Mouse (Mus musculus) ES-CJ7 (cell line): ENCODE data around the gene Klhdc8a.
A peak's percentile ranks its signal among the peaks of the same experiment; 100 is the strongest.

Experiments
- DNase-seq: peaks from one replicate; pipeline ENCODE4 v3.0.0; 2011; ENCODE audit warnings: low read depth, low spot score

Klhdc8a gene

GRCm38 (mm10) chr1:132290921-132291675 is 7.3 kb upstream of the Klhdc8a start:
- peak; percentile 88 for DNase-seq

DNA sequence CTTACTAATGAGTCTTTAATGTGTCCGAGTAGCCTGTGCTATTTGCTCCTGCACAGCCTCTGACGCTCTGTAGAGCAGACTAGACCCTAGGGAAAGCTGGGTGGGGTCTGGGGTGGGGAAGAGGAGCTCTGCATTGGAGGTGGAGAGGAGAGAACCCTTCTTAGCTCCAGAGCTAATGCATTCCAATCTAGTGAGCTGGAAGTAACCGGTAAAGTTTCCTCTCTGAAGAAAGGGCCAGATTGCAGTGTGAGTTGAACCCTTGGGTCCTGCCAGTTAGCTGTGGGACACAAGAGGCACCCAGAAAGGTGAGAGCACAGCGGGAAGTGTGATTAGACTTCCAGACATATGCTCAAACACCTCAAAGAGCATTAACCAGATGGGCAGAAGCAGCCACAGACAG is 6.7 kb upstream of the Klhdc8a start:
- DNase-seq, result peak; percentile 50

GRCm38 (mm10) chr1:132292318-132293129 is 5.9 kb upstream of the Klhdc8a start:
- peak; percentile 86 for DNase-seq

DNA sequence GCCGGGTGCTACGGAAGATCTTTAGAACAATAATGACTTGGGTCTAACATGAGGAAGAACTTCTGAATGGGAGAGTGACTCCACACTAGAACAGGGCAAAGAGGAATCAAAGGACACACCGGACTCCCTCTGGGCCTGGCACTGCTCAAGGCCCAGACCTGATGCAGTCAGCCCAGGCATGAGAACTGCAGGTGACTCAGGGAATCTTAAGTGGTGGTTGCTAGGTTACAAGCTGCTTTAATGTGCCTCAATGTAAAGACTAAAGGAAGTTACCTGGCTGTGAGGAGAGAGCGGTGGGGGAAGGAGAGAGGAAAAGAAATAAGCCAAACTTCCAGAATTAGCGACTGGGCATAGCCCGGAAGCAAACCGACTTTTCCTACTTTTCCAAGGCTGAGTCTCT is 2.9 kb upstream of the Klhdc8a start:
- DNase-seq, result no peak

DNA sequence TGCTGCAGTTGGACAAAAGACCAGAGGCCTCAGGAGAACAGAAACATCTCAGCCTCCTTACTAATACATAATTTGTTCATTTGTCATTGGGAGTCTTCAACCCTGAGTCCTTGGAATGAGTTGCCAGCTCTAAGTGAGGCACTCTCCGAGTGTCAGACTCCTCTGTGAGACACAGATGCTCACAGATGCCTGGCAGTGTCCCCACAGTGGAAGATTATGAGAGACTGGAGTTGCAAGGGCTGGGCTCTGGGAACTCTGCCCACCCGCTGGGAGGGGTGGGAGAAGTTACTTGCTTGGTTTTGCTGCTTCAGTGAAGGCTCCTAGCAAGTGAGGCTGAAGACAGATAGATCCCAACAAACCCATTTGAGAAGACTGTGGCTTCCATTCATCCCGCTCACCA is 2.4 kb upstream of the Klhdc8a start:
- no peak for DNase-seq

DNA sequence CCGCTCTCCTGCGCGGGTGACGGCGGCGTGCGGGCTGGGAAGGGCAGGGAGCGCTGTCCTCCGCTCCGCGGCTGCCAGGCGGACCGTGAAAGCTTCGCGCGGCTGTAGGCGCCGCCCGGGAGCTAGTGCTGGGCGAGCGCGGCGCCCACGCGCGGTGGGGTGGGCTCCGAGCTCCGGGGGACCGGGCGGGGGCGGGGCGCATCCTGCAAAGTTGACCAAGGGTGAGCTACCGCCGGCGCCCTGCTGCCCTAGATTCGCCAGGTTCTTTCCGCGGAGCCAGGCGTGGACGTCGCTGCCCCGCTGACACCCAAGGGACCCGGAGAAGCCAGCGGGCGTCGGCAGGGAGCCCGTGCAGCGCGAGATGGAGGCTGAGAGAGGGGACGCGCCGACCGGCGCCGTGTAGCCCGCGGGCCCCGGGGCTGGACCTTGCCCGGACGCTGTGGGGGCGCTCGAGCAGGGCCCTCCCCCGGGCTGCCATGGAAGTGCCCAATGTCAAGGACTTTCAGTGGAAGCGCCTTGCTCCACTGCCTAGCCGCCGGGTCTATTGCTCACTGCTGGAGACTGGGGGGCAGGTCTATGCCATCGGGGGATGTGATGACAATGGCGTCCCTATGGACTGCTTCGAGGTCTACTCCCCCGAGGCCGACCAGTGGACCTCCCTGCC is 507 bp downstream of the Klhdc8a start:
- DNase-seq, result no peak

DNA sequence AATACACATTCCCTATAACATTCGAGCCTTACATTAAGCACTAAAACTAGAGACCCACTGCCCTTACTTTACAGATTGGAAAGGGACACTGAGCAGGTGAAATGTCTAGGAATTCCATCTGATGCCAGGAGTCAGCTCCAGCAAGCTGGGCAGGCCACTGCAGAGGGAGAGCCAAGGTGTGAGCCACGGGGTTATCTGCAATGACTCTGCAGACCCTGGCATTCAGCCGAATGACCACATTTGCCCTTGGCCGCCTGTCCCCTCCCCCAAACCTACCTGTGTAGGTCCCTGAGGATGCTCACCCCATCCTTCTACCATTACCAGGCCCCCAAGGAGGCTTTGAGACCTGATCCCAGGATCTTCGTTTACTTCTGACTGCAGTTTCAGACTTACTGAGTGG is 1.3 kb downstream of the Klhdc8a start:
- no peak for DNase-seq

- DNase-seq, result no peak
Measured at GRCm38 (mm10) chr1:132301242-132301641, 2.8 kb downstream of the Klhdc8a start.

DNA sequence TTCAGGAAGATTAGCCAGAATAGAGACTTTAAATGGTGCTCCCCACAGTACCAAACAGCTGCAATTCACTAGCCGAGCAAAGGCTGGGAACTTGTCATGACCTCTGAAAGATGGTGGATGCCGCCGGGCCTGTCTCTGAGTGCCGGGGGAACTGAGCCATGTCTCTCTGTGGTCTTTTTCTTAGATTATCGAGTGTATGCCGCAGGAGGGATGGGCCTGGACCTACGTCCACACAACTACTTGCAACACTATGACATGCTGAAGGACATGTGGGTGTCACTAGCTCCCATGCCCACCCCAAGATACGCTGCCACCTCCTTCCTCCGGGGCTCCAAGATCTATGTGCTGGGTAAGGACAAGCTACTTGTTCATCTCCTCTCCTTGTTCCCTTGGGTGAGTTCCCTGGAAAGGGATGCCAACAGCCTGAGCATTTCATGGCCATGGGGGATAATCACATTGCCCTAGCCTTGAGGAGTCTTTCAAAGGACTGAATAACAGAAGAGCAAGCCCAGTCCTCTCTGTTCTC is 4.0 kb downstream of the Klhdc8a start:
- DNase-seq, result no peak

DNA sequence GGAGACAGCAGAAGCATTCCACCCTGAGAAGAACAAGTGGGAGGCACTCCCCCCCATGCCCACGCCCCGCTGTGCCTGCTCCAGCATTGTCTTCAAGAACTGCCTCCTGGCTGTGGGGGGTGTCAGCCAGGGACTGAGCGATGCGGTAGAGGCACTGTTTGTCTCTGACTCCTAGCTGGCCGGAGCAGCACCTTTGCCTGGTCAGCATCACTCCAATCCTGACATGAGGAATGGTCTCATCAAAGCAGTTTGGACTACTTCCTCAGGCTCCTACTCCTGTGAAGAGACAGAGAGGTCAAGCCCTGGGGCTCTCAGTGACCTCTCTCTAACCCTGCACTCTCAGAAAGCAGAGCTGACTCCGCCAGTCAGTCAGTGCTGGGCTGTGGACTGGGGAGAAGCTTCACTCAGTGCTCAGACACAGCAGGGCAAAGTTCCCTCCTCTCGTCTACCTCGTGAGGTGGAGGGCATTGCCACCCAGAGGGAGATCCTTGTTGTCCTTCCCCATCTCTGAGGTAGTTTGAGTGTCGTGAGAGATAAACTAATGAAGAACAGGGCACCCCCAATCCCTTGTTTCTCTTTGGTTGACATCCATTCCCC is 6.3 kb downstream of the Klhdc8a start:
- no peak for DNase-seq

GRCm38 (mm10) chr1:132306160-132306559 is 7.7 kb downstream of the Klhdc8a start:
- DNase-seq, result peak; percentile 80

GRCm38 (mm10) chr1:132306808-132307207 is 8.4 kb downstream of the Klhdc8a start:
- DNase-seq, result peak; percentile 66

DNA sequence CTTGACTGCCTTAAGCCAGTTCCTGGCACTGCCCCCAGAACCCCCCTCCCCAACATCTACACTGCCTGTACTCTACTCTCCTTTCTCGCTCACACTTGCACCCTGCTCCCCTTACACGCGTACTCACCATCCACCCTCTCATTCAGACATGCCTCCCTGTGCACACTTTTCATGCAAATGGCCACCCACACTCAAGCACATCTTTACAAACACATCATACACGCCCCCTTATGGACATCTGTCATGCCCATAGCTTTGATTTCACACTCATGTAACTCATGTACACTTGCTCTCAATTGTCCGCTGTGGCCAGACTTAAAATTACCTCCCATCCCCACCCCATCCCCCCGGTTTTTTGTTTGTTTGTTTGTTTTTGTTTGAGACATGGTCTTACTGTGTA is 9.5 kb downstream of the Klhdc8a start:
- no peak for DNase-seq

DNA sequence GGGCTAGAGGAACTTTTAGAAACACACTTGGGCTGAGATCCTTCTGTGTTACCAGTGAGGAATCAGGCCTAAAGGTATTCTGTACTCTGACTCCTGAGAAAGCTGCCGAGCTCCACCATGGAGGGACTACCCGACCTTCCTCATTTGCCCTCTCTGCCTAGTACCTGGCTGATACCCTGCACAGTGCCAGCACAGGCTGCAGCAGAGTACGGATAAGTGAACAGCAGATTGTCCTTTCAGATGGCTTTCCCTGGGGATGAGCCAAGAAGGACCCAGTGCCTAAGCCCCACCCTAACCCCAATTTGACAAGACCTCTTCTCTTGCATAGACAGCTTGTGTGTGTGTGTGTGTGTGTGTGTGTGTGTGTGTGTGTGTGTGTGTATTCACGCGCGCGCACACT is 10.2 kb downstream of the Klhdc8a start:
- DNase-seq, result no peak

DNA sequence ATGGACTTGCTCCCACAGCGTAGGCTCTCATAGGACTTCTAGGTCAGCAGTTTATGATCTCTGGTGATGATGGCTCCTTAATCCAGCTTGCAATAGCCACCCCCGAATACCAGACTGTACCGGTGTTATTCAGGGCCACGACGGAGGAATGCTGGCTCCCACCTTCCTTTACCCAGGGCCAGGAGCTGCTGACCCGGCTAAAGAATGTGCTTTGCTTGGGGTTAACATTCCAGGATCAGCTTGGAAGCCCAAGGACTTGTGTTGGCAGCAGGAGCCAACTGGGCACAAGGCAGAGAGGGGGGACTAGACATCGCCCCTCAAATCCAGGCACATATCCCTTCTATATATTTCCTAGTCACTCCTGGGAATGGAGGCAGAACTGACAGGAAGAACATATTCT is 12.3 kb downstream of the Klhdc8a start:
- no peak for DNase-seq

DNA sequence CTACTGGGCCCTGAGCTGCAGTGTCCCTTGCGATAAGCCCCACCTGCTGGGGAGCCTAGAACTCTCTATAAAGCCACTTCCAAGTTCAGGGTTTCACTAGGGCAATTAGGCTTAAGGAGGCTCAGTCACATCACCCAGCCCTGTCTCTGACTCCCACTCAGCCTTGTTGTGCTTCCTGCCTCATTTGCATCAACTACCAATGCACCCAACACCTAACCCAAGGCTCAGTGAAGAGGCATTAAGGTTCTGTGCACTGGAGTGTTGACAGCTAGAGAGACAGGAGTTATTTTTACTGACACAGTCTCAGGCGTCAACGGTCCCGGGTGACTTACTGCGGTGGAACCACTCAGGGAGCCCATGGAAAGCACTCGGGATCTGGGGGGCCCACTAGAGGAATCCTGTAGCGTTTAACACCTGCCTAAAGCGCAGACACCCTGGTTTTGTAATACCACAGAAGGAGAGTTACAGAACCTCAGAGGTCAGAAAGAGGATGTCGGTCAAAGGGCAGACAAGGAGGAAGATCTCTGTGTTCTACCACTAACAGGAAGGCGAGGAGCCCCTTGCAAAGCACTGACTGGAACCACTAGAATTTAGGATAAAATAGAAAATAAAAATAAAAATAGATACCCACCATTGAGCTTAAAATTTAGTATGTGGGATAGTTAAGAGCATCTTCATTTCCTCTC is 12.9 kb downstream of the Klhdc8a start:
- DNase-seq, result no peak

DNA sequence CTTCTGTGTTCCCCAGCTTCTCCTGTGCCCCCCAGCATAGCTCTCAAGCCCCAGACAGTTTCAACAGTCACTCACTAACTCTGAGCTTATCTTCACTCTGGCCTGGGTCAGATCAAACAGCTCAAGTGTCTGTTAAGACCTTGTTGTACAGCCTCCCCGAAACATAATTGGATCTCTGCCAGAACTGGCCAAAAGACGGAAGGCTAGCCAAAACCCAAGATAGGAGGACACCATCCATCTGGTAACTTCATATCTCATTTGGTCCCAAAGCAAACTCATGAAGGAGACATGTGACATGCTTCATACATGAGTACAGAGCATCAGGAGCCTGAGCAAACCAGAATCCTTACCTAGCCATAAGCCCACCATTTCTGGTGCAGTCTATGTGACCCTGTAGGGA is 13.6 kb downstream of the Klhdc8a start:
- no peak for DNase-seq

- peak; percentile 84 for DNase-seq
Measured at GRCm38 (mm10) chr1:132312703-132313102, 14.3 kb downstream of the Klhdc8a start.

- peak; percentile 97 for DNase-seq
Measured at GRCm38 (mm10) chr1:132315889-132316624, 17.6 kb downstream of the Klhdc8a start, which contains the start of gene Nuak2. Gene Nuak2 (plus strand): TSS chr1:132316126.

- no peak for DNase-seq
Measured at GRCm38 (mm10) chr1:132316625-132316994, 18.2 kb downstream of the Klhdc8a start.

GRCm38 (mm10) chr1:132317413-132317812 is 19.0 kb downstream of the Klhdc8a start:
- no peak for DNase-seq
